Mouse (Mus musculus) heart, adult 2 months (tissue): ENCODE measurements at regions not wholly inside any gene's neighbourhood (a gene's known extent, or its start where the extent isn't known, plus 50 kb on each side); places are given as distances from the start of the nearest gene placed in this dataset.
"Not testable (repeated sequence)": the region's sequence is repeated elsewhere in the genome, so short reads cannot be mapped to it uniquely, and the experiment has no call there.

Source experiments
- DNase-seq, 2 experiments: peaks; one replicate each; pipeline ENCODE4 v3.0.0; 2021
- H3K27ac ChIP-seq: fragments of 200-600 bp; 2 replicates; pipeline ENCODE4 v1.8.1; 2022
- H3K27me3 ChIP-seq: fragments of 200-500 bp; 2 replicates; pipeline ENCODE4 v1.6.1; 2012; ENCODE audit warnings: mild to moderate bottlenecking, low read length, inconsistent platforms, mixed read lengths; ENCODE audit not compliant: control insufficient read depth, insufficient read depth
- H3K36me3 ChIP-seq: fragments of 200-500 bp; 2 replicates; pipeline ENCODE4 v1.6.1; 2012; ENCODE audit warnings: low read length, inconsistent platforms; ENCODE audit not compliant: control insufficient read depth, insufficient read depth
- H3K4me1 ChIP-seq: fragments of 200-500 bp; 2 replicates; pipeline ENCODE4 v1.6.1; 2011; ENCODE audit warnings: low read length; ENCODE audit not compliant: control insufficient read depth, insufficient read depth
- H3K4me3 ChIP-seq: fragments of 200-600 bp; 2 replicates; pipeline ENCODE4 v1.8.1; 2022
- H3K79me2 ChIP-seq: fragments of 200-500 bp; replicated peaks from 2 replicates; pipeline ENCODE4 v1.6.1; 2012; ENCODE audit warnings: mild to moderate bottlenecking, inconsistent platforms, low read length, moderate library complexity, mixed read lengths; ENCODE audit not compliant: control insufficient read depth, insufficient read depth
- H3K9ac ChIP-seq: fragments of 200-500 bp; 2 replicates; pipeline ENCODE4 v1.6.1; 2012; ENCODE audit warnings: low read depth, mild to moderate bottlenecking, control low read depth, inconsistent platforms, low read length, mixed read lengths
- CTCF ChIP-seq: fragments of 200-600 bp; IDR thresholded peaks from 2 replicates; pipeline ENCODE4 v1.8.1; 2022; ENCODE audit warnings: antibody characterized with exemption, mild to moderate bottlenecking, moderate library complexity
- EP300 ChIP-seq: fragments of 200-500 bp; IDR thresholded peaks from 2 replicates; pipeline ENCODE4 v1.6.1; 2011; ENCODE audit warnings: low read depth, low read length, control low read depth; ENCODE audit not compliant: insufficient read depth
- POLR2A ChIP-seq: fragments of 200-500 bp; IDR thresholded peaks from 2 replicates; pipeline ENCODE4 v1.6.1; 2011; ENCODE audit warnings: mild to moderate bottlenecking, low read depth, low read length, control low read depth; ENCODE audit not compliant: insufficient read depth
- WGBS: fragments of 180-500 bp; shearing (Covaris S2); methylation state at CpG from one replicate; pipeline ENCODE4 v1.1.7; 2018; 5-methylcytosine and 5-hydroxymethylcytosine counted together
- intact Hi-C: fragments of 180-260 bp; cut with DNase I; formaldehyde crosslinking; loops from one replicate; pipeline ENCODE4 v1.15.1; 2025
- microRNA-seq, 2 experiments: library from miRNA; unstranded; fragments of <30 nt; microRNA quantifications; one replicate each; pipeline ENCODE4 v1.2.0; 2021

GRCm38 (mm10) chr12:15051387-15051786 lies 765.3 kb downstream of the Trib2 start:
- Histone ChIP-seq H3K36me3 (no peaks in the 10 kb centered on the region), H3K4me1 (no peaks in the 10 kb centered on the region), H3K79me2 (no peaks in the 10 kb centered on the region), H3K27me3 (no peaks in the 10 kb centered on the region), H3K9ac (no peak overlapping the region), H3K4me3 (no peak overlapping the region), H3K27ac (no peak overlapping the region)
- WGBS, result 67% methylated on average over 5 of the region's 5 CpGs
- TF ChIP-seq POLR2A (no peak), CTCF (no peak), EP300 (no peak)
- DNase-seq, result no peak
- intact Hi-C loops, result no loop called here

- DNase-seq, result no peak
- no peaks in the 10 kb centered on the region for H3K36me3 ChIP-seq
- no peak overlapping the region for H3K4me3 ChIP-seq
- TF ChIP-seq EP300, result no peak
- TF ChIP-seq CTCF, result no peak
- H3K27me3 ChIP-seq, result no peaks in the 10 kb centered on the region
- H3K9ac ChIP-seq, result no peak overlapping the region
- H3K27ac ChIP-seq, result no peak overlapping the region
- H3K79me2 ChIP-seq, result no peaks in the 10 kb centered on the region
- H3K4me1 ChIP-seq, result no peaks in the 10 kb centered on the region
- intact Hi-C loops, result no loop called here
- 91% methylated on average over 2 of the region's 2 CpGs for WGBS
These were observed 773.5 kb downstream of the Trib2 start for GRCm38 (mm10) chr12:15043264-15043663.

GRCm38 (mm10) chr12:15011091-15011490 lies 805.6 kb downstream of the Trib2 start:
- H3K9ac ChIP-seq, result no peak overlapping the region
- no peaks in the 10 kb centered on the region for H3K27me3 ChIP-seq
- no peak for DNase-seq
- H3K27ac ChIP-seq, result no peak overlapping the region
- no peaks in the 10 kb centered on the region for H3K79me2 ChIP-seq
- H3K4me1 ChIP-seq, result no peaks in the 10 kb centered on the region
- intact Hi-C loops, result no loop called here
- H3K36me3 ChIP-seq, result no peaks in the 10 kb centered on the region
- H3K4me3 ChIP-seq, result no peak overlapping the region
- no peak for TF ChIP-seq EP300
- TF ChIP-seq POLR2A, result no peak
- TF ChIP-seq CTCF, result no peak

GRCm38 (mm10) chr12:15002401-15002800 lies 814.3 kb downstream of the Trib2 start:
- DNase-seq, H3K27ac ChIP-seq, H3K36me3 ChIP-seq, H3K4me3 ChIP-seq, H3K79me2 ChIP-seq, intact Hi-C loops, H3K27me3 ChIP-seq, H3K9ac ChIP-seq, H3K4me1 ChIP-seq: not testable (repeated sequence)
- WGBS, result 38% methylated on average over 1 of the region's 1 CpGs

Small RNA genes lying in the stretch of these regions (microRNA-seq; reads per million reads assigned to microRNA genes)
- 0 reads per million in 2 experiments for gene Gm27682
